Mouse (Mus musculus) spleen, adult 2 months (tissue): ENCODE results near the gene Ror1.

Experiments
- CTCF ChIP-seq: fragments of 200-500 bp; IDR thresholded peaks from 2 replicates; pipeline ENCODE4 v1.5.1; 2011; ENCODE audit warnings: mild to moderate bottlenecking, inconsistent platforms; ENCODE audit not compliant: insufficient read depth, insufficient read length, insufficient replicate concordance; ENCODE audit errors: extremely low read depth
- POLR2A ChIP-seq: fragments of 200-500 bp; IDR thresholded peaks from 2 replicates; pipeline ENCODE4 v1.6.1; 2011; ENCODE audit warnings: low read depth, low read length, inconsistent platforms

DNA sequence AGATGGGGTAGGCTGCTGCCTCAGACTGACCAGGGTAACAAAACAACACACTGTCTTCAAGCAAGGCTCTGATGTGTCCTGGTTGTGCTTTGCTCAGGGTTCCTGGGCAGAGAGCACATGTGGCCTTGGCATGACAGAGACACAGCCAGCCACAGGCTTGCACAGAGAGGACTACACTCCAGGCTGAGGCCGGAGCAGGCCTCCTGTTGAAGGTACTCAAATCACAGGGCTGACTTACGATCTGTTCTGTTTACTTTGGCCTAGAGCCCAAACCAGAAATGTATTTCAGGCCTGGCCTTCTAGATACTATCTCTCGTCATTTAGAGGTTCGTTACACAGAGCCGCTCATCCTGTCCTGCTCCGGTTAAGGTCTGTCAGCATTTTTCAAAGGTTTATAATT is 226.2 kb downstream of the Ror1 start:
- TF ChIP-seq CTCF (no peak), POLR2A (no peak)
